Mouse (Mus musculus) heart, embryonic 14.5 days (tissue): ENCODE data around the gene Cdk17. TPM values are rescaled to one million over a fixed set of nuclear protein-coding genes. Genes with fewer than 3 reads are reported as not detected.
A peak's percentile ranks its signal among the peaks of the same experiment; 100 is the strongest.

Experiments used
- ATAC-seq: fragments of 200-750 bp; cut with Nextera tagmentation; 2 replicates; pipeline ENCODE4 v1.8.0; 2017; ENCODE audit warnings: low read depth, moderate TSS enrichment; ENCODE audit not compliant: insufficient number of reproducible peaks, insufficient read depth, low FRiP score
- H3K27ac ChIP-seq, 2 experiments: fragments of 200-500 bp in 1 of 2; fragments of 300-500 bp in 1 of 2; sonication (generic) in 1 of 2; replicated peaks in 1 of 2; 2 replicates each; pipeline ENCODE4 v1.5.1; 2012 to 2014; ENCODE audit warnings: low read depth in 2 of 2, low read length in 2 of 2, control low read depth in 1 of 2, mild to moderate bottlenecking in 1 of 2, mixed read lengths in 1 of 2; ENCODE audit not compliant: control insufficient read depth in 1 of 2, insufficient read depth in 1 of 2
- H3K27me3 ChIP-seq: fragments of 300-500 bp; sonication (generic); 2 replicates; pipeline ENCODE4 v1.6.1; 2014; ENCODE audit warnings: mild to moderate bottlenecking, low read length, control low read depth; ENCODE audit not compliant: control insufficient read depth, insufficient read depth
- H3K36me3 ChIP-seq: fragments of 300-500 bp; sonication (generic); 2 replicates; pipeline ENCODE4 v1.6.1; 2014; ENCODE audit warnings: mild to moderate bottlenecking, control low read depth, low read length, mixed read lengths; ENCODE audit not compliant: control insufficient read depth, insufficient read depth
- H3K4me1 ChIP-seq, 2 experiments: fragments of 200-500 bp in 1 of 2; fragments of 300-500 bp in 1 of 2; sonication (generic) in 1 of 2; 2 replicates each; pipeline ENCODE4 v1.6.1; 2012 to 2014; ENCODE audit warnings: low read length in 2 of 2, control low read depth in 1 of 2, mixed read lengths in 1 of 2; ENCODE audit not compliant: control insufficient read depth in 2 of 2, insufficient read depth in 2 of 2
- H3K4me2 ChIP-seq: fragments of 300-500 bp; sonication (generic); 2 replicates; pipeline ENCODE4 v1.6.1; 2014; ENCODE audit warnings: mild to moderate bottlenecking, low read length
- H3K4me3 ChIP-seq, 2 experiments: fragments of 200-500 bp in 1 of 2; fragments of 300-500 bp in 1 of 2; sonication (generic) in 1 of 2; 2 replicates each; pipeline ENCODE4 v1.5.1; 2012 to 2014; ENCODE audit warnings: low read length in 2 of 2, mild to moderate bottlenecking in 2 of 2, control low read depth in 1 of 2, low read depth in 1 of 2, moderate library complexity in 1 of 2; ENCODE audit not compliant: control insufficient read depth in 1 of 2, insufficient read depth in 1 of 2
- H3K9ac ChIP-seq: fragments of 300-500 bp; sonication (generic); 2 replicates; pipeline ENCODE4 v1.6.1; 2014; ENCODE audit warnings: mild to moderate bottlenecking, low read length
- H3K9me3 ChIP-seq: fragments of 300-500 bp; sonication (generic); 2 replicates; pipeline ENCODE4 v1.6.1; 2016; ENCODE audit warnings: low read length, control low read depth; ENCODE audit not compliant: control insufficient read depth
- WGBS: fragments of 180-500 bp; shearing (Covaris S2); extraction: QIAGEN DNeasy Blood & Tissue Kit; methylation state at CpG from one replicate; pipeline ENCODE4 v1.1.7; 2014; 5-methylcytosine and 5-hydroxymethylcytosine counted together
- polyA plus RNA-seq: library from polyadenylated mRNA; unstranded; fragments of >200 nt; fragmentation: Nextera tagmentation; extraction: Ambion mirVana; gene quantifications from 2 replicates; pipeline ENCODE4 v1.2.1, GENCODE M21; 2014

Cdk17 gene
- polyA plus RNA-seq, 1 experiment from 2014 or later, result 27.1 TPM

DNA sequence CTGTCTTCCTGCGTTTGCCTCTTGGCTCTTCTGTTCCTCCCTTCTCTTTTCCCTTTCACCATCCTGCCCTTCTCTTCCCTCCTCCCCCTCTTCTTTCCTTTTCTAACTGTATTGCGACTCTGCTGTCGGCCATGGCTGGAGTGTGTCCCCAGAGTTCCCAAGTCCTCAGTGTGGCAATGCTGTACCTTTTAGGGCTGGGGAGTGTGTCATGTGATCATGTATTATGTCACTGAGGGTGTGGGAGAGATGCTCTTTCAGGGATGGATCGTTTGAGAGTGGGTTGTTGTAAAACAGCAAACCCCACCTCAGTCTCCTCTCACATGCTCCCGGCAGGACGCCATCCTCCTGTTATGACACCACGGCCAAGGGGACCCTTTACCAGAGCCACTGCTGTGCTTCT lies 120.4 kb downstream of the Cdk17 start:
- no peak for ATAC-seq
- Histone ChIP-seq H3K4me3 (no peak overlapping the region), H3K9ac (peak overlapping the region; percentile 59; the same call in 1 of the 2 replicates), H3K27ac (peak overlapping the region; percentile 59 to 86), H3K4me2 (0 out of 2 replicates have a peak overlapping the region, but pooled peaks have one; percentile 18), H3K4me1 (peaks cover 36 to 58% of the 10 kb centered on the region in 2 experiments), H3K9me3 (no peaks in the 10 kb centered on the region), H3K36me3 (peaks cover 40% of the 10 kb centered on the region), H3K27me3 (no peaks in the 10 kb centered on the region)
- 61% methylated on average over 7 of the region's 7 CpGs for WGBS

DNA sequence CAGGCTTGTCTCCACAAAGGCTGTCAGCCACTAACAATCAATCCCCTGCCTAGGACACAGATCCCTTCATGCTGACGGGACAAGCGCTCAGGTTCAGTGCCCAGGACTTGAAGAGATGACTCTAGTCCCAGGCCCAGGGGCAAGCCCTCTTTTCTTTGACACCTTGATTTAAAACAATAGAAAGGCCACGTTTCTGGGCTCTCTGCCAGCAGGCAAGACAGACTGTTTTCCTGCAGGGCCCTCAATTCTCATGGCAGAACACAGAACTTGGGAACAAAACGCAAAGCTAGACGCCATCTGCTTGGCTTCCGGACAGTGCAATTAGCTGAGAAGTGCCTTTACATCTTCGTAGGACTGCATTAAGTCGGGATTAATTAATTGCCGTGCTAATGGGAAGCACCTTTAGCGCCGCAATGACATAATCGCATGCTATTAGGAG lies 121.9 kb downstream of the Cdk17 start:
- no peak overlapping the region for H3K4me3 ChIP-seq
- no peak overlapping the region for H3K9ac ChIP-seq
- WGBS, result 56% methylated on average over 12 of the region's 12 CpGs
- no peak overlapping the region for H3K4me2 ChIP-seq
- H3K36me3 ChIP-seq, result peaks cover 43% of the 10 kb centered on the region
- H3K27ac ChIP-seq, result peak overlapping the region; percentile 30 to 35; a peak in 3 of 4 replicates
- peaks cover 30 to 59% of the 10 kb centered on the region in 2 experiments for H3K4me1 ChIP-seq
- H3K27me3 ChIP-seq, result no peaks in the 10 kb centered on the region
- no peak for ATAC-seq
- H3K9me3 ChIP-seq, result 0 out of 2 replicates have a peak, but pooled peaks cover 2% of the 10 kb centered on the region

DNA sequence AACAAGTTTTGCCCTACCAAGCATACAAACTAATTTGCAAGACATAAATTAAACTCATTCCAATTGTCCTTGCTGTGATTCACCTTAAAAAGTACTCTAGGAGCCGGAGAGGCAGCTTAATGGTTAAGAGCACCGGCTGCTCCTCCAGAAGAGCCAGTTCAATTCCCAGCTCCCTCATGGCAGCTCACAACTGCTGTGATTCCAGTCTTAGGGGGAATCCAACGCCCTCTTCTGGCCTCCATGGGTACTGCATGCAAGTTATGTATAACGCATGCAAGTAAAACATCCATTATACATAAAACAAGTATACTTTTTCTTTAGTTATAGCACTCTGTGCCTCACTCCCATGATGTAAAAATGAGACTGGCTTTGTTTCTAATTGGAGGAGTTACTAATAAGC lies 122.6 kb downstream of the Cdk17 start:
- Histone ChIP-seq H3K27ac (peak overlapping the region in 1 of 2 experiments; percentile 30; a peak in 1 of 4 replicates), H3K9me3 (0 out of 2 replicates have a peak, but pooled peaks cover 2% of the 10 kb centered on the region), H3K27me3 (no peaks in the 10 kb centered on the region), H3K4me1 (peaks cover 30 to 61% of the 10 kb centered on the region in 2 experiments), H3K9ac (no peak overlapping the region), H3K4me2 (no peak overlapping the region), H3K4me3 (no peak overlapping the region), H3K36me3 (peaks cover 39% of the 10 kb centered on the region)
- 75% methylated on average over 4 of the region's 4 CpGs for WGBS
- ATAC-seq, result no peak

DNA sequence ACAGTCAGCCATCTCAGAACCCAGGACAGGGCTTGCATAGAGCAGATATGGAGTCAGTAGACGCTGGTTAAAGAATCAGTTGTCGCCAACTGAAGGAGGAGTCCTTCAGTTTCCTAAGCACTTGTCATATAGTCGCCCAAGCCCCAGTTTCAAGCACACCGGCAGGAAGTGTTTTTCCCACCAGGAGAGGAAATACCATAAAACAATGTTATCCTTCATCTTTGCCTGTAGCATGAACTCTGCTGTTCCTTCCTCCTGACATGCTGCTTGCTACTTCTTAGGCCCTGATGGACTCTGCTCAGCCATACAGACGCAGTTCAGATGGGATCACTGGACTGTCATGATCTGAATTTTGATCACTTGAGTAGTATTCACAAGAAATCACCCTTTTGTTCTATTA lies 124.8 kb downstream of the Cdk17 start:
- Histone ChIP-seq H3K4me3 (no peak overlapping the region), H3K27ac (peak overlapping the region; percentile 34 to 70; a peak in 3 of 4 replicates), H3K4me1 (peaks cover 28 to 63% of the 10 kb centered on the region in 2 experiments), H3K27me3 (no peaks in the 10 kb centered on the region), H3K36me3 (peaks cover 36% of the 10 kb centered on the region), H3K4me2 (no peak overlapping the region), H3K9me3 (0 out of 2 replicates have a peak, but pooled peaks cover 2% of the 10 kb centered on the region), H3K9ac (no peak overlapping the region)
- WGBS, result 54% methylated on average over 5 of the region's 5 CpGs
- no peak for ATAC-seq

GRCm38 (mm10) chr10:93287551-93288145 lies 127.0 kb downstream of the Cdk17 start:
- 56% methylated on average over 8 of the region's 8 CpGs for WGBS
- Histone ChIP-seq H3K27me3 (no peaks in the 10 kb centered on the region), H3K4me3 (no peak overlapping the region), H3K9ac (no peak overlapping the region), H3K4me1 (peaks cover 18 to 50% of the 10 kb centered on the region in 2 experiments), H3K9me3 (0 out of 2 replicates have a peak, but pooled peaks cover 2% of the 10 kb centered on the region), H3K36me3 (peaks cover 21% of the 10 kb centered on the region; the same call in 1 of the 2 replicates), H3K4me2 (no peak overlapping the region), H3K27ac (peak overlapping the region; percentile 61 to 66)
- ATAC-seq, result no peak

- peak overlapping the region; percentile 61 to 66 for H3K27ac ChIP-seq
- 0 out of 2 replicates have a peak, but pooled peaks cover 2% of the 10 kb centered on the region for H3K9me3 ChIP-seq
- no peak overlapping the region for H3K9ac ChIP-seq
- H3K4me3 ChIP-seq, result no peak overlapping the region
- 13% methylated on average over 4 of the region's 4 CpGs for WGBS
- H3K4me2 ChIP-seq, result 0 out of 2 replicates have a peak overlapping the region, but pooled peaks have one; percentile 14
- H3K4me1 ChIP-seq, result peaks cover 18 to 44% of the 10 kb centered on the region in 2 experiments
- peaks cover 19% of the 10 kb centered on the region; the same call in 1 of the 2 replicates for H3K36me3 ChIP-seq
- peak; percentile 14; the same call in 1 of the 2 replicates for ATAC-seq
- no peaks in the 10 kb centered on the region for H3K27me3 ChIP-seq
These were observed 127.7 kb downstream of the Cdk17 start for GRCm38 (mm10) chr10:93288336-93288735.

DNA sequence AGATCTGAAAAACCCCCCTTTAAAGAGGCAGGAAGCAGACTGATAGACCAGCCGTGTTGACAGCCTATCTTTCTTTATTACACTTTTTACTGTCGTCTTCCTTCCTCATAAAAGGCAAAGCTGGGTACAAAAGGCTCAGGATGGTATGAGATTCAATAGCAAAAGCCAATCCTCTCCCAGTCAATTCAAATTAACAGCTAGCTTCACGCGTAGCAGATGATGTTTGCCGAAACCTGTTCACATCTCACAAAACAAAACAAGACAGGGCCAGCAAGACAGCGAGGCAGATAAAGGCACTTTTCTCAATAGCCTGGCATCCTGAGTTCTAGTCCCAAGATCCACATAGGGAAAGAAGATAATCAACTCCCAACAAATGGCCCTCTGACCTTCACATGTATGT lies 128.7 kb downstream of the Cdk17 start:
- Histone ChIP-seq H3K36me3 (peaks cover 8% of the 10 kb centered on the region; the same call in 1 of the 2 replicates), H3K9me3 (0 out of 2 replicates have a peak, but pooled peaks cover 2% of the 10 kb centered on the region), H3K4me2 (no peak overlapping the region), H3K4me1 (peaks cover 18 to 46% of the 10 kb centered on the region in 2 experiments), H3K27ac (0 out of 4 replicates have a peak overlapping the region, but pooled peaks of 1 of the 2 experiments have one; percentile 47), H3K4me3 (no peak overlapping the region), H3K27me3 (no peaks in the 10 kb centered on the region), H3K9ac (no peak overlapping the region)
- 67% methylated on average over 6 of the region's 6 CpGs for WGBS
- ATAC-seq, result no peak
